Mouse (Mus musculus) c-Kit-negative CD71-positive TER-119-positive erythroid progenitor cells, embryonic 14.5 days (primary cell): ENCODE measurements around the gene Fbxl3.
A peak's percentile ranks its signal among the peaks of the same experiment; 100 is the strongest.

Source experiments
- DNase-seq: peaks from one replicate; pipeline ENCODE4 v3.0.0-alpha.2; 2013; ENCODE audit warnings: low read depth, low spot score

Gene Fbxl3

GRCm38 (mm10) chr14:103099238-103099933 lies at the start of gene Fbxl3:
Fbxl3 (minus strand) TSS chr14:103099566.
- DNase-seq, result peak; percentile 83

GRCm38 (mm10) chr14:103131991-103132390 lies 32.6 kb upstream of the Fbxl3 start:
- peak; percentile 47 for DNase-seq

GRCm38 (mm10) chr14:103125756-103126155 lies 26.4 kb upstream of the Fbxl3 start:
- no peak for DNase-seq

- DNase-seq, result peak; percentile 42
Observed at GRCm38 (mm10) chr14:103114994-103115670, 15.8 kb upstream of the Fbxl3 start.

GRCm38 (mm10) chr14:103112606-103113363 lies 13.4 kb upstream of the Fbxl3 start:
- no peak for DNase-seq

- DNase-seq, result no peak
Observed at GRCm38 (mm10) chr14:103109971-103110370, 10.6 kb upstream of the Fbxl3 start.

GRCm38 (mm10) chr14:103106301-103106700 lies 6.9 kb upstream of the Fbxl3 start:
- no peak for DNase-seq

GRCm38 (mm10) chr14:103102731-103103335 lies 3.5 kb upstream of the Fbxl3 start:
- DNase-seq, result no peak

- no peak for DNase-seq
Observed at GRCm38 (mm10) chr14:103102246-103102645, 2.9 kb upstream of the Fbxl3 start.

GRCm38 (mm10) chr14:103101171-103101570 lies 1.8 kb upstream of the Fbxl3 start:
- no peak for DNase-seq

- DNase-seq, result no peak
Observed at GRCm38 (mm10) chr14:103100296-103100695, 930 bp upstream of the Fbxl3 start.

GRCm38 (mm10) chr14:103098587-103099235 lies 655 bp downstream of the Fbxl3 start:
- DNase-seq, result peak; percentile 77

- DNase-seq, result no peak
Observed at GRCm38 (mm10) chr14:103098213-103098586, 1.2 kb downstream of the Fbxl3 start.

GRCm38 (mm10) chr14:103096621-103097020 lies 2.7 kb downstream of the Fbxl3 start:
- DNase-seq, result no peak

GRCm38 (mm10) chr14:103095826-103096225 lies 3.5 kb downstream of the Fbxl3 start:
- DNase-seq, result no peak

GRCm38 (mm10) chr14:103095036-103095435 lies 4.3 kb downstream of the Fbxl3 start:
- no peak for DNase-seq

- no peak for DNase-seq
Observed at GRCm38 (mm10) chr14:103093670-103094069, 5.7 kb downstream of the Fbxl3 start.

GRCm38 (mm10) chr14:103093236-103093635 lies 6.1 kb downstream of the Fbxl3 start:
- no peak for DNase-seq

- DNase-seq, result peak; percentile 79
Observed at GRCm38 (mm10) chr14:103088624-103089023, 10.7 kb downstream of the Fbxl3 start.

- no peak for DNase-seq
Observed at GRCm38 (mm10) chr14:103087846-103088245, 11.5 kb downstream of the Fbxl3 start.

GRCm38 (mm10) chr14:103086671-103087324 lies 12.6 kb downstream of the Fbxl3 start:
- DNase-seq, result peak; percentile 93
